Comparison of ENCODE assay signal across 7 mouse cellular contexts in genomic region chr4:139872595-139872994, GRCm38 (mm10). TPM values are rescaled to one million over a fixed set of nuclear protein-coding genes. Genes with fewer than 3 reads are reported as not detected.
DNase-seq lines count a peak whose midpoint lies in the region; ATAC-seq lines count a peak whose summit lies in the region.

No protein-coding gene starts in this region.

- 6% methylated on average over 3 of the region's 3 CpGs for WGBS in embryonic facial prominence, embryonic 13.5 days

- ATAC-seq in embryonic facial prominence, embryonic 13.5 days (ENCODE audit: insufficient number of reproducible peaks, insufficient read depth, low FRiP score, low TSS enrichment, low read depth) = peak; percentile 15; the same call in 1 of the 2 replicates

- no peak overlapping the region for H3K9ac ChIP-seq in embryonic facial prominence, embryonic 13.5 days

- H3K36me3 ChIP-seq in embryonic facial prominence, embryonic 13.5 days = no peaks in the 10 kb centered on the region

- H3K9me3 ChIP-seq in embryonic facial prominence, embryonic 13.5 days = no peaks in the 10 kb centered on the region

- H3K4me3 ChIP-seq in embryonic facial prominence, embryonic 13.5 days = no peak overlapping the region

- H3K27ac ChIP-seq in embryonic facial prominence, embryonic 13.5 days = no peak overlapping the region

- H3K4me1 ChIP-seq in embryonic facial prominence, embryonic 13.5 days = no peaks in the 10 kb centered on the region

- no peak overlapping the region for H3K4me2 ChIP-seq in embryonic facial prominence, embryonic 13.5 days

- no peaks in the 10 kb centered on the region for H3K27me3 ChIP-seq in embryonic facial prominence, embryonic 13.5 days

- DNase-seq in right cerebral cortex, adult 18-20 months = peak; percentile 18
- no peak for DNase-seq in right cerebral cortex, postnatal 36 days (ENCODE audit: low spot score in 2 of 2)
- DNase-seq in brain, adult 2 months (ENCODE audit: low read depth, low spot score) = peak; percentile 74
- peak; percentile 61 for DNase-seq in hindlimb bud, embryonic 11.5 days (ENCODE audit: extremely low spot score, low read depth, low spot score)
- peak; percentile 27 for DNase-seq in lung, postnatal 36 days
- DNase-seq in right cerebral cortex, postnatal 4 days = peak; percentile 83

RNA-seq across cellular contexts. Expression of gene Pax7, which starts 39.3 kb away (rescaled TPM):
- polyA plus RNA-seq in embryonic facial prominence, embryonic 13.5 days (2015; fragmentation: Nextera tagmentation; extraction: Ambion mirVana) = 2.5 and 3.5 TPM in 2 replicates

Comparison
In these comparisons a context has a peak if more than half of its experiments do, and no peak if none do; other contexts are left out.
1. DNase-seq: peak in right cerebral cortex, adult 18-20 months (single experiment), brain, adult 2 months (single experiment), hindlimb bud, embryonic 11.5 days (single experiment), lung, postnatal 36 days (single experiment) and right cerebral cortex, postnatal 4 days (single experiment); none in right cerebral cortex, postnatal 36 days (0 of 2).